Mouse (Mus musculus) cerebellum, adult 2 months (tissue): ENCODE measurements at regions not wholly inside any gene's neighbourhood (a gene's known extent, or its start where the extent isn't known, plus 50 kb on each side); places are given as distances from the start of the nearest gene placed in this dataset.

Source experiments
- CTCF ChIP-seq: fragments of 200-500 bp; IDR thresholded peaks from 2 replicates; pipeline ENCODE4 v1.5.1; 2011; ENCODE audit warnings: low read depth, mild to moderate bottlenecking, control low read depth, low read length, moderate library complexity, borderline replicate concordance; ENCODE audit not compliant: insufficient read depth
- POLR2A ChIP-seq: fragments of 200-500 bp; IDR thresholded peaks from 2 replicates; pipeline ENCODE4 v1.6.1; 2011; ENCODE audit warnings: low read length, control low read depth, borderline replicate concordance; ENCODE audit not compliant: insufficient read depth

- TF ChIP-seq CTCF, result no peak
- no peak for TF ChIP-seq POLR2A
These were observed 112.4 kb downstream of the Cct6b start for GRCm38 (mm10) chr11:82651751-82652150.
